Mouse (Mus musculus): ENCODE results near the gene Gpr146.

Gpr146 gene

DNA sequence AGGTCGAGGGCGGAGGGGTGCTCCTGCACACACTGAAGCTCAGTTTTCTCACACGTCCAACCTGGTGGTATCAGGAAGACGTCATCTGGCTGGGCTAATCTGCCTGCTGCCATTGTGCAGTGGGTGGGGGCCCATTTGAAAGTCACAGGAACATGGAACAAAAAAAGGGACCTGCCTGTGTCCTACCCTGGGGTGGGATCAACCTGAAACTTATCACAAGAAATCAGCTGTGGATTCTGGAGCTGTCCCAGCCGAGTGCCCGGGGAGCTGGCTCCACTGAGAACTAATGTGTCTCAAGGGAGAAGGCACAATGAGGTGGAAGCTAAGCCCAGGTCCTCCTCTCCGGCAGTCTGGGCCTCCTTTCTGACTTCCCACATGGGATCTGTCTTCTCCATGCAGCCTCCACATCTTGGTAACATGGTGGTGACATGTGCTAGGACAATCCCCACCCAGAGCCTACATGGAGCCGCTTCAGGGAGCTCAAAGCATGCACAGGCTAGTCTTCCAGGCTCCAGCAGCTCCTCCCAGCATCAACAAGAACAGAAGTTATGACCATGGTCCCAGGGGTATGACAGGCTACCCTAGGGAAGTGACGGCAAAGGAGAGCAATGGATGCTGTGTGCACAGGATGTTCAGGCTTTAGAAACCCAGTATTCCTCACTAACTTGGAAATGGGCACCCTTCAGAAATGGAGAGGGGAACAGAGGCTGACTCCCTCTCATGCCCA, 56.5 kb downstream of the Gpr146 start:
- no peak for DNase-seq

DNA sequence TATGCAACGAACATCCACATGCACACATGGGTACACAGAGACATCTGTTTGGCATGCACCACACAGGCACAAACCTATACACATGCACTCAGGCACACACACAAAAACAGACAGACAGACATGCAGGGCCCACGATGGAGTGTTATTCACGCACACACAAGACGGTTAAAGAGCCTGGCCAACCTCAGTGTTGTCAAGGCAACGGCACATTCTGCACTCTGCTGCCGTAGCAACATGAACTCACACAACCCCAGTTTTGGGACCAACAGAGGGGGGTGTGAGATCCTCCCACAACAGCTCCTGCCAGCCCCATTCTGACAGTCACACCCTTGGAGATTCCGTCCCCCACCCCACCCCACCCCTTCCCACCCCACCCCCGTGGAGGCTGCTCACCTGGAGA, 57.4 kb downstream of the Gpr146 start:
- no peak for DNase-seq

DNA sequence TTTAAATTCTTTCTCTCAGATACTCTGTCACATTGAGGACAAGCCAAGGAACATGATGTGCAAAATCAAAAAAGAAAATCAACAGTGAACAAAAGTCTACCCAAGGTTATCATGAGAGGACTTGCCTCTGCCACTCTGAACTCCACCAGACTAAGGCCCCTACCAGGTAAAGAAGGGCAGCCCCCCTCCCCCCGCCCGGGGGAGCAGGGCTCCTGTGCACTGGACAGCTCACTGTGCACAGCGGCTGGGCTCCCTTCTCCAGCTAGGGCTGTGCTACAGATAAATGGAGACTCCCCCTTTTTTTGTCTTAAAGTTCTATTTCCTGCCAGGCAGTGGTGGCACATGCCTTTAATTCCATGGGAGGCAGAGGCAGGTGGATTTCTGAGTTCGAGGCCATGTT, 60.3 kb downstream of the Gpr146 start:
- DNase-seq, result no peak

DNA sequence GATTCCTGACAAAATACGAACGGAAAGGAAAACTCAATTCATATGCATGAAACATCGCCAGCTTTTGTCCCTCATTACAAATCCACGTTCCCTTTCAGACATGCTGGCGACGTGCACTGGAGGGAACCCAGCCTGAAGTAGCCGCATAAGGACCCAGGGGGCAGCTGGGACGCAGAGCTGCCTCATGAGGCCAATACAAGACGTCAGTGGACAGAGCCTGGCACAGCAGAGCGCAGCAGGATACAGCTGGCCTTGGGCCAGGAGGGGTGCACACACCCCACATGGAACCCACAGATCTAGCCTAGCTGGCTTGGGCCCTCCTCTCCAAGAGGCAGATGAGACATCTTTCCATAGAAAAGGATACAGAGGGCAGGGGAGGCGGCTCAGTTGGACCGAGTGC, 60.9 kb downstream of the Gpr146 start:
- no peak for DNase-seq

DNA sequence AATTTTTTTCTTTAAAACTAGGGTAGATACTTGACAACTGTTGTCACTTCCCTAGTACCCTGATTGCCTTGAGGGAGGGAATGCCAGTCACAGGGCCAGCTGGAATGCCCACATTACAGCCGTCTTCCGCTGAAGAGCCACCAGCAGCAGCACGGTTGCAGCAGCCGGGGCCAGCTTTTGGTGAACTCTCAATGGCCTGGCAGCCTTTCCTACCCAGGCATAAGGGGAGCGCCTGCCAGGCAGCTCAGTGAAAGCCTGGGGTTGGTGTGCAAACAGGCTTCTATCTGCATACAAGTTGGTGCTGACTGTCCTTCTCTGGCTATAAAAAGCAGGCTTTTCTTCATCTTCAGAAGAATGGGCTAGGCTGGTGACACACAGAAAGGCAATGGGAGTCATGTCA, 63.0 kb downstream of the Gpr146 start:
- DNase-seq, result peak; percentile 47 to 58

DNA sequence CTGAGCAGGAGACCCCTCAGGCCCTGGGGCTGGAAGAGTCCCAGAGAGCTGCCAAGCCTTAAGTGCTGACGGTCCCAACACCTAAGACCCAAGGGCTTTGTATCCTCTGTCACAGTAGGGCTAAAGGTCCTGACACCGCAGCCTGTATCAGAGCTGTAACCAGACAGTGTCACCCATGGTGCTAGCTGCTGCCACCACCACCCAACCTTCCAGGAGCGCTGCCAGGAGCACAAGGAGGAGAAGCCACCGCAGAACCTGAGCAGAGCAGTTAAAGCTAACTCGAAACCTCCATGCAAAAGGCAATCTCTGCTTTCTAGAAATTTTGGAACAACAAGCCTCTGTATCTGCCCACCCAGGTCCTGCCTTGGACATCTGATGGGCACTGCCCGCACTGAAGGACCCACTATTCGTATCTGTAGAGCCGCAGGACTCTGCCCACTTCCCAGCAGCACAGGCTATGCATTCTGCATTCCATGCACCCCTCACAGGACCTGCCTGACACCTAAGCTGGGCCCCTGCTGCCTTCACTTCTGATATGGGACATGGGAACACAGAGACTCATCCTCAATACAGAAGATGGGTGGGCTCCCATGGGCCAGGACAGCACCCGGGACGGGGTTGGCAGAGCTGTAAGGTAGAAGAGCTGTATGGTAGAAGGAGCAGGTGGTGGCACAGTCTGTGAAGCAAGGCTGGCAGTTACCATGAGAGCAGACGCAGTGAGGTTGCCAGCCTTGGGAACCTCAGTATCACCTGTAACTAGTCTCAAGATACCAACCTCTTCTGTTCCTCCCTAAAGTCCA, 63.6 kb downstream of the Gpr146 start:
- DNase-seq, result peak; percentile 53 to 64

DNA sequence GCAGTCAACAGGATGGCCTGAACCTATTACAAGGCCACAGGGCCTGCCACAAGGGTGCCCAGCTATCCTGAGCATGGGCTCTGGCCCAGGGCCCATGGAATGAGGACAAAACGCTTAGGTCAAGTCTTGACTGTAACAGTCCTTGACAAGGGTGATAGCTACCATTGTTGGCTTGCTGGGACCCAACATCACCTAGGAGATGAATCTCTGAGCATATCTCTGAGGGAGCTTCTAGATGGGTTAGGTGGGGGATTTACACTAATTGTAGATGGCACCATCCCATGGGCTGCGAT, 64.2 kb downstream of the Gpr146 start:
- DNase-seq, result no peak

DNA sequence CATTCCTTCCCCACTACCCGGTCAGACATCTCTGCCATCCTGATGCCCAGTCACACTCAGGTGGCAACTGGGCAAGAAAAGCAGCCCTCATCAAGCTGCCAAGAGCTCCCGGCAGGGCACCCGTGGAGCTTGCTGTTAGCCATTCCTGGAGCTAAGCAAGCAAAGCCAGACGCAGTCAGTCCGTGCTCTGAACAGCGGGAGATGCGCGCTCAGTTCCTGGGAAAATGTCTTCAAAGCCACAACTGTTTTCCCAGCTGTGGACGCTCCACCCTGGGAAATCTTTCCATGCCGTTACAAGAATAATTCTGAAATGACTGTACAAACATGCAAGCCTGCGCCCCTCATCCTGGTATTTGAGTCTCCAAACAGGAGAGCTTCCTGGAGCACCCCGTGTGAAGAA, 64.9 kb downstream of the Gpr146 start:
- peak; percentile 31 to 34 for DNase-seq

DNA sequence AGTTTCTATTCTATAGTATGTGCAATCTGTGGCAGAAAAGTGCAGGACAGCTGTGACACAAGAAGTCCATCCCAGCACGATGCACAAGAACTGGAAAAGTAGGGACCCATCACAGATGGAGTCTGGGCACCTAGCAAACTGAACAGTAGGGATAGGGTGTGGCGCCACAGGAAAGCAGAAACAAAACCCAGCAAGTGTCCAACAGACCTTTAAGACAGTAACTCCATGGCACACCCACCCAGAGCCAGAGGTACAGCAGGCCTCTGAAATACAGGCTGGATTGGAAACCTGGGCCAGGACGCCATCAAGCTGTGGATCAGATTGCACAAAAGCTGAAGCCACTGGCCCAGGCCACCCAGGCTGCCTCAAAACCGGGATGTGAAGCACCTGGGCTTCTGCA, 65.5 kb downstream of the Gpr146 start:
- no peak for DNase-seq

DNA sequence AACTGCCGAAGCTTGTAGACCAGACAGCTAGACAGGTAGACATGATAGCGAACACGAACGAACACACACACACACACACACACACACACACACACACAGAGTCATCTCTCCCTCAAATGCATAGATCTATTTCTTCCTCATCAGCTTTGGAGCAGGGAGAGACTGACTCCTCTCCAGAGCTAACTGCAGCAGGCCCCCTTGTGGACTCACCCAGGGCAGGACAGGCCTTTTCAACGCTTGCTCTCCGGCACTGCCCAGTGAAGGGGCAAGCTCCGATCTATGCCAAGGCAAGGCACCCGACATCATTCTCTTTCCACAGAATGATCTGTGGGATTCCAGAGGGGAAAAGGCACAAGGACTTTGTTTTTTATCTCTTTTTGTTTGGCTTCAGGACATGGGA, 67.8 kb downstream of the Gpr146 start:
- DNase-seq, result no peak
